Mouse (Mus musculus): ENCODE measurements around the gene Sinhcaf. TPM values are rescaled to one million over a fixed set of nuclear protein-coding genes. Genes with fewer than 3 reads are reported as not detected.

The Sinhcaf gene
- total RNA-seq, 2 experiments from 2014 or later = 4.3 to 5.0 TPM

Other genes with a start within 250 kb of the Sinhcaf start
- 10 to 100 TPM; 47.7 to 48.0 TPM for gene Ipo8, start 115.0 kb downstream of the Sinhcaf start, total RNA-seq (2021)
- gene Caprin2, start 50.2 kb downstream of the Sinhcaf start, total RNA-seq (2021) = 1 to 10 TPM; 7.6 to 7.8 TPM
- gene Dennd5b, start 155.2 kb upstream of the Sinhcaf start, total RNA-seq (2021) = 10 to 100 TPM; 47.8 to 49.5 TPM
- not detected for gene Gm10203, start 183.7 kb upstream of the Sinhcaf start, total RNA-seq (2021)
- gene Etfbkmt, start 193.4 kb upstream of the Sinhcaf start, total RNA-seq (2021) = 1 to 10 TPM; 4.1 to 5.0 TPM
- gene Amn1, start 242.2 kb upstream of the Sinhcaf start, total RNA-seq (2021) = 10 to 100 TPM; 27.1 to 32.5 TPM

Measured in layer of hippocampus, postnatal 36 days (tissue).